Mouse (Mus musculus) cerebellum, postnatal 10 days (tissue): ENCODE measurements at regions not wholly inside any gene's neighbourhood (a gene's known extent, or its start where the extent isn't known, plus 50 kb on each side); places are given as distances from the start of the nearest gene placed in this dataset.

ENCODE experiments used
- DNase-seq, 2 experiments: peaks; one replicate each; pipeline ENCODE4 v3.0.0; 2021; ENCODE audit warnings: mixed read lengths in 2 of 2

DNA sequence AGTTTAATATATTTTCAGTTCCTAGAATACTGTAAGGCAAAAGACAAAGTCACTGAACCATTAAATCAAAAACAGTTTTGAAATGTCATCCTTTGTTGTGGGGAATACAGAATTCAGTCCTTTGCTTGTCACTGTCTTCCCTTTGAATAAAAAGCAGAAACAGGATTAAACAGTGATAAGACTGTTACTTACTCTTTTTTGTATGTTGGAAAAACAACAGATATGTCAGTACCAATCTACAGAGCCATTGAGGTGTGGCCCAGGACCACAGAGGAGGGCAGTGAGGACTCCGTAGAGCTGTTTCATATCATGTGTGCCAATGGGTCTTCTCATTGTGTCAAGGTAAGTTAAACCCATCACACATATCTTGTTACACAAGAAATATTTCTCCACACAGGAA, 55.6 kb upstream of the Mbnl1 start:
- no peak for DNase-seq

DNA sequence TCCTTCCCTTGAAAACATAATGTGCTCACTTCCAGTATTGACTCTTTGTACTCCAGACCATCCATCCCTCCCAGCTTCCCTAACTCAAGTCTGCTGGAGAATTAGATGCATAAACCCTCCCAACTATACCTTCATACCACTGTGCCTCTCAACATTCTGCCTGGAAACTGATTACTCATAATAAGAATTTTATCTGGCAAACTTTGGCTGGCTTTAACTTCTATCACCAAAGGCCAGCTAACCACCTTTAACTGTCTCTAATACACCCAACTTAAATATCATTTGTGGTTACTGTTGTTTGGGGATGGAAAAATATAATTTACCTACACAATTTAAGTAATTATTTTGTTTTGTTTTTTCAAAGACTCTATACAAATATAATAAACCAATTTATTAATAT, 54.0 kb upstream of the Mbnl1 start:
- DNase-seq = no peak

DNA sequence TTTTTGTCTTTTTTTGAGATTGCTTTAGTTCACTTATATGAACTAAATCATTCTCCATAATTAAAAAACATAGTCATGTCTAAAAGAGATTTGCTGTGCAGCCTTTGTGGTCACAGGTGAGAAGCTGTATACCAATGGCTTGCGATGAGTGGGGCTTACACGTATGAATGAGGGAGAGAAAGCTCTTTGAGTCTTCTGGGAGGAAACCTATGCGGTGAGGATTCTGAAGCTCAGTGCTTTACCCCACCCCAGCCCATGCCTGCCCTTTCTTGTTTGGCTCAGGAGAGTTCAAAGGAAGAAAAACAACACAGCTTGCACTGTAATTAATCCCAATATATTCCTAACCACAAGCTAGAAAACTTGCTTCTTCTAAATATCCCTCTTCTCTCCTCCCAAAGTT, 53.4 kb upstream of the Mbnl1 start:
- no peak for DNase-seq
